Mouse (Mus musculus): ENCODE data around the gene Anapc5. TPM values are rescaled to one million over a fixed set of nuclear protein-coding genes. Genes with fewer than 3 reads are reported as not detected.

The Anapc5 gene
- 238 TPM for polyA plus RNA-seq (2015; fragmentation: Illumina TruSeq; extraction: RNeasy Lipid Tissue Mini Kit (QIAGEN cat#74804); ENCODE audit: insufficient read depth, low replicate concordance)

GRCm38 (mm10) chr5:122820777-122821523 lies at the start of gene Anapc5:
TSS of gene Anapc5 (minus strand) at chr5:122821339.

GRCm38 (mm10) chr5:122849521-122850318 lies 28.6 kb upstream of the Anapc5 start, which contains the start of gene Rnf34:
TSS of gene Rnf34 (plus strand) at chr5:122850048.

GRCm38 (mm10) chr5:122779277-122779834 lies 41.8 kb downstream of the Anapc5 start, which contains the start of gene Camkk2:
TSS of gene Camkk2 (minus strand) at chr5:122779409.

Other genes starting within 250 kb of the Anapc5 start
- gene Ift81, start 206.8 kb downstream of the Anapc5 start, polyA plus RNA-seq (2015; fragmentation: Illumina TruSeq; extraction: RNeasy Lipid Tissue Mini Kit (QIAGEN cat#74804); ENCODE audit: insufficient read depth, low replicate concordance), result 6.6 TPM
- gene P2rx7, start 177.4 kb downstream of the Anapc5 start, polyA plus RNA-seq (2015; fragmentation: Illumina TruSeq; extraction: RNeasy Lipid Tissue Mini Kit (QIAGEN cat#74804); ENCODE audit: insufficient read depth, low replicate concordance), result 21.4 TPM
- gene P2rx4, start 113.8 kb downstream of the Anapc5 start, polyA plus RNA-seq (2015; fragmentation: Illumina TruSeq; extraction: RNeasy Lipid Tissue Mini Kit (QIAGEN cat#74804); ENCODE audit: insufficient read depth, low replicate concordance), result 69.9 TPM
- gene Camkk2, start 41.9 kb downstream of the Anapc5 start, polyA plus RNA-seq (2015; fragmentation: Illumina TruSeq; extraction: RNeasy Lipid Tissue Mini Kit (QIAGEN cat#74804); ENCODE audit: insufficient read depth, low replicate concordance), result 24.7 TPM
- 28.8 TPM for gene Rnf34, start 28.7 kb upstream of the Anapc5 start, polyA plus RNA-seq (2015; fragmentation: Illumina TruSeq; extraction: RNeasy Lipid Tissue Mini Kit (QIAGEN cat#74804); ENCODE audit: insufficient read depth, low replicate concordance)
- 37.9 TPM for gene Kdm2b, start 168.5 kb upstream of the Anapc5 start, polyA plus RNA-seq (2015; fragmentation: Illumina TruSeq; extraction: RNeasy Lipid Tissue Mini Kit (QIAGEN cat#74804); ENCODE audit: insufficient read depth, low replicate concordance)
- gene Orai1, start 193.7 kb upstream of the Anapc5 start, polyA plus RNA-seq (2015; fragmentation: Illumina TruSeq; extraction: RNeasy Lipid Tissue Mini Kit (QIAGEN cat#74804); ENCODE audit: insufficient read depth, low replicate concordance), result 5.3 TPM
- gene Morn3, start 225.7 kb upstream of the Anapc5 start, polyA plus RNA-seq (2015; fragmentation: Illumina TruSeq; extraction: RNeasy Lipid Tissue Mini Kit (QIAGEN cat#74804); ENCODE audit: insufficient read depth, low replicate concordance), result not detected
- gene Tmem120b, start 247.1 kb upstream of the Anapc5 start, polyA plus RNA-seq (2015; fragmentation: Illumina TruSeq; extraction: RNeasy Lipid Tissue Mini Kit (QIAGEN cat#74804); ENCODE audit: insufficient read depth, low replicate concordance), result 8.3 TPM